Mouse (Mus musculus): ENCODE data around the gene Pdcl. TPM values are rescaled to one million over a fixed set of nuclear protein-coding genes. Genes with fewer than 3 reads are reported as not detected.

The Pdcl gene
- polyA plus RNA-seq, 1 experiment from 2014 or later: 71.7 TPM

Other genes starting within 250 kb of the Pdcl start
- not detected in 2 replicates for gene Olfr362, start 241.4 kb downstream of the Pdcl start, polyA plus RNA-seq (2015; fragmentation: Nextera tagmentation; extraction: Ambion mirVana)
- gene Olfr364-ps1, start 220.0 kb downstream of the Pdcl start, polyA plus RNA-seq (2015; fragmentation: Nextera tagmentation; extraction: Ambion mirVana): not detected in 2 replicates
- not detected in 2 replicates for gene Olfr365, start 171.1 kb downstream of the Pdcl start, polyA plus RNA-seq (2015; fragmentation: Nextera tagmentation; extraction: Ambion mirVana)
- not detected in 2 replicates for gene Olfr366, start 147.8 kb downstream of the Pdcl start, polyA plus RNA-seq (2015; fragmentation: Nextera tagmentation; extraction: Ambion mirVana)
- gene Olfr368, start 32.8 kb downstream of the Pdcl start, polyA plus RNA-seq (2015; fragmentation: Nextera tagmentation; extraction: Ambion mirVana): not detected in 2 replicates
- 21.3 and 25.1 TPM in 2 replicates for gene Rc3h2, start 63.6 kb upstream of the Pdcl start, polyA plus RNA-seq (2015; fragmentation: Nextera tagmentation; extraction: Ambion mirVana)
- 7.9 and 9.3 TPM in 2 replicates for gene Zbtb26, start 83.8 kb upstream of the Pdcl start, polyA plus RNA-seq (2015; fragmentation: Nextera tagmentation; extraction: Ambion mirVana)
- 12.6 and 13.5 TPM in 2 replicates for gene Zbtb6, start 83.8 kb upstream of the Pdcl start, polyA plus RNA-seq (2015; fragmentation: Nextera tagmentation; extraction: Ambion mirVana)
- 52.9 and 53.8 TPM in 2 replicates for gene Rabgap1, start 83.9 kb upstream of the Pdcl start, polyA plus RNA-seq (2015; fragmentation: Nextera tagmentation; extraction: Ambion mirVana)
- 10.9 and 13.2 TPM in 2 replicates for gene Gpr21, start 157.0 kb upstream of the Pdcl start, polyA plus RNA-seq (2015; fragmentation: Nextera tagmentation; extraction: Ambion mirVana)